Mouse (Mus musculus): Measurements from ENCODE around the gene Creb5. TPM values are rescaled to one million over a fixed set of nuclear protein-coding genes. Genes with fewer than 3 reads are reported as not detected.

The Creb5 gene
- polyA plus RNA-seq, 1 experiment from 2014 or later = 0.28 TPM

DNA sequence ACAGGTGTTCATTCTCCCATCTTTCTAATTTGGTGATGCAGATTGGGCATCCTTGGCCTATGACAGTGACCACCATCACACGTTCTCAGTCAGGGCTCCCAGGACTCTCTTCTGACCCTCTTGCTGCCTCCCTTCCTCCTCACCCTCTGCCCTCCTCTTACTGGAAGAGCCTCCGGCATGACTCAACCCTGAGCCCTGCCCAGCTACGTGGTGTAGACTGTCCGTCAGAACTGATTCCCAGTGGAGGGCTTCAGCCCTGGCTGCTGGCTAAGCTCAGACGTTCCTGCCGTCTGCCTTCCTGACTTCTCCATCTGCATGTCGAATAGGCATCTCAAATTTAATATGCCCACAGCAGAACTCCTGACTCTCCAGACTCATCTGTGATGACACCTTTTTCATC lies 275.5 kb downstream of the Creb5 start:
- no peak overlapping the region for H3K4me3 ChIP-seq (replicated peaks)
- H3K9me3 ChIP-seq (replicated peaks) = no peaks in the 10 kb centered on the region
- no peak overlapping the region for H3K4me2 ChIP-seq
- no peaks in the 10 kb centered on the region for H3K4me1 ChIP-seq (replicated peaks)
- no peak for DNase-seq
- no peak overlapping the region for H3K27ac ChIP-seq
- H3K27me3 ChIP-seq = no peaks in the 10 kb centered on the region
- no peak overlapping the region for H3K9ac ChIP-seq
- WGBS (ENCODE audit: insufficient replicate concordance) = 55% methylated on average over 7 of the region's 7 CpGs
- no peaks in the 10 kb centered on the region for H3K36me3 ChIP-seq
- no peak for ATAC-seq (ENCODE audit: low read depth)

DNA sequence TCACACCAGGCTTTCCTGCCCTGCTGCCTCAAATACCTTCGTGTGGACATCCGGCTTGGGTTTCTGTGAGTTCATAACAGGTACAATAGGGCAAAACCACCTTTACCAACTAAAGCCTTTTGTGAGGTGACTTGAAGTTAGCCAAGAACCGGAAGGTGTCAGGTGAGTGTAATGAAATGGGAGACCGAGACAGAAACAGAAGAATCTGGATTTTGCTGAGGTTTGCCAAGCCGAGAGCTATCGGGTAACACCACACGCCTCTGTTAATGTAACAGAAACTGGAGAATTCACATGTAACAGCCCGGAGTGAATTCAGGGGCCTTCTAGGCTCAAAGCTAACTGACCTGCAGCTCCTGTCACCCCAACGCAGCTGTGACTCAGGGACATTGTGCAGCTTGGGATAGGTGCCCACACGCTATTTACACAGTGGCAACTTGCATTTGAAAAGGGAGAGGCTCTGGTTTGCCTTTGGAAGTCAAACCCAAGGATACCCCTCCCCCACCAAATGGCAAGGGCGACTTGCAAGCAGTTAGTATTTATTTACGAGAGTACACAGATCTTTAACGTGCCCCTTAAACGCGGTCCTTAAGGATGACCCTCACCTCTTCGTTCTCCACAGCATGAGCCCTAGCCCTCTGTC lies 276.6 kb downstream of the Creb5 start:
- no peak overlapping the region for H3K4me3 ChIP-seq (replicated peaks)
- no peaks in the 10 kb centered on the region for H3K4me1 ChIP-seq (replicated peaks)
- DNase-seq (no peak), ATAC-seq (ENCODE audit: low read depth) (no peak)
- 71% methylated on average over 16 of the region's 16 CpGs for WGBS (ENCODE audit: insufficient replicate concordance)
- H3K9me3 ChIP-seq (replicated peaks) = no peaks in the 10 kb centered on the region
- H3K27ac ChIP-seq = no peak overlapping the region
- no peak overlapping the region for H3K9ac ChIP-seq
- H3K36me3 ChIP-seq = no peaks in the 10 kb centered on the region
- no peak overlapping the region for H3K4me2 ChIP-seq
- no peaks in the 10 kb centered on the region for H3K27me3 ChIP-seq

DNA sequence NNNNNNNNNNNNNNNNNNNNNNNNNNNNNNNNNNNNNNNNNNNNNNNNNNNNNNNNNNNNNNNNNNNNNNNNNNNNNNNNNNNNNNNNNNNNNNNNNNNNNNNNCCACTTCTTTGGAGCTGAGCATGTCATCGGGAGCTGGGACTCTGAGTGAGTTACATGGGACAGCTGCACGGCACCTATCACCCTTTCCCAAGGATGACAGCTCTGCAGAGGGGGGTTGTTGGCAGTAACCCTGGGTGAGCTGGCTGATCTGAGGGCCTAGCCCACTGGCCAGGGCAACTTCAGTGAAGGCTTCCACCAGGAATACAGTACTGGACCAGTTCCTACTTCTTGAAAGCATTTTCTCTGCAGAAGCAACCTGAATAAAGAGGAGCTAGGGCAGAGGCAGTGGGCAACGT lies 282.4 kb downstream of the Creb5 start:
- H3K9me3 ChIP-seq (replicated peaks) = no peaks in the 10 kb centered on the region
- H3K4me2 ChIP-seq = no peak overlapping the region
- H3K4me1 ChIP-seq (replicated peaks) = no peaks in the 10 kb centered on the region; the same call in 1 of the 2 replicates
- 55% methylated on average over 3 of the region's 3 CpGs for WGBS (ENCODE audit: insufficient replicate concordance)
- DNase-seq = no peak
- no peak overlapping the region for H3K27ac ChIP-seq
- no peak for ATAC-seq (ENCODE audit: low read depth)
- no peak overlapping the region for H3K4me3 ChIP-seq (replicated peaks)
- no peaks in the 10 kb centered on the region for H3K27me3 ChIP-seq
- H3K9ac ChIP-seq = no peak overlapping the region
- H3K36me3 ChIP-seq = no peaks in the 10 kb centered on the region

DNA sequence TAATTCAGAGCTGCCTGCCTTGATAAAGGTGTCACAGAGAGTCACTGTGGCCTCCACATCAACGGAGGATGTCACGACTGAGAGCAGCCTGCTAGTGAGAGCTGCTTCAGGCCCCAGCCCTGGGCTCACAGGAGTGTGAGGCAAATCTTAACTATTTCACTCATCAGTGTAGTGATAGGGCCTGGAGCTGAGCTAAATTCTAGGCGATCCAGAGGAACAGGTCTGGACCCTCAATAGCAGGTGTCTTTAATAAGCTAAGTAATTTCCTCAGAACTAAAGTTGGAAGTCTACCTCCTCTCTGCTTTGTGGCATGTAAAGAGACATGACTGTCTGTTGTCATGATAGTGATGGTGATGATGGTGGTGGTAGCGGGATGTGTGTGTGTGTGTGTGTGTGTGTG lies 283.8 kb downstream of the Creb5 start:
- Histone ChIP-seq H3K4me2 (no peak overlapping the region), H3K4me1 (replicated peaks) (no peaks in the 10 kb centered on the region; the same call in 1 of the 2 replicates), H3K9me3 (replicated peaks) (no peaks in the 10 kb centered on the region), H3K27ac (no peak overlapping the region), H3K4me3 (replicated peaks) (no peak overlapping the region), H3K9ac (no peak overlapping the region), H3K36me3 (no peaks in the 10 kb centered on the region), H3K27me3 (no peaks in the 10 kb centered on the region)
- DNase-seq (no peak), ATAC-seq (ENCODE audit: low read depth) (no peak)
- WGBS (ENCODE audit: insufficient replicate concordance) = 63% methylated on average over 4 of the region's 4 CpGs

DNA sequence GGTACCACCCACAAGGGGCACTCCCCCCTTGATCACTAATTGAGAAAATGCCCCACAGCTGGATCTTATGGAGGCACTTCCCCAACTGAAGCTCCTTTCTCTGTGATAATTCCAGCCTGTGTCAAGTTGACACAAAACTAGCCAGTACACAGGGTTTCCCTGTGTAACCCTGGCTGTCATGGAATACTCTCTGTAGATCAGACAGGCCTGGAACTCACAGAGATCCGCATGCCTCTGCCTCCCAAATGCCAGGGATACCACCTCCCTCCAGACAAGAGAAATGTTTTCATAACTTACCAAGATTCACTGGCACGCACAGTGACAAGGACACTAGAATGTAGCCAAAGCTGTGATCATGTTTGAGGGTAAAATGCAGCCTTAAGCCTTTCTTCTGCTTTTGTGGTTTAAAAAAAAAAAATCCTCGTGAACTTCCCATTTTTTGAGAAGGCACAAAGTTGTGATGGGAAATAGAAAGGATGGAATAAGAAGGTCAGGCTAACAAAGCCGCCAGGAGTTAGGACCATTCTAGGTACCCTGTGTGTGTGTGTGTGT lies 284.6 kb downstream of the Creb5 start:
- Histone ChIP-seq H3K4me2 (no peak overlapping the region), H3K9me3 (replicated peaks) (no peaks in the 10 kb centered on the region), H3K27me3 (no peaks in the 10 kb centered on the region), H3K4me1 (replicated peaks) (no peaks in the 10 kb centered on the region; the same call in 1 of the 2 replicates), H3K27ac (no peak overlapping the region), H3K9ac (no peak overlapping the region), H3K4me3 (replicated peaks) (no peak overlapping the region), H3K36me3 (no peaks in the 10 kb centered on the region)
- ATAC-seq (ENCODE audit: low read depth) = no peak
- DNase-seq = no peak
- 34% methylated on average over 4 of the region's 4 CpGs for WGBS (ENCODE audit: insufficient replicate concordance)

DNA sequence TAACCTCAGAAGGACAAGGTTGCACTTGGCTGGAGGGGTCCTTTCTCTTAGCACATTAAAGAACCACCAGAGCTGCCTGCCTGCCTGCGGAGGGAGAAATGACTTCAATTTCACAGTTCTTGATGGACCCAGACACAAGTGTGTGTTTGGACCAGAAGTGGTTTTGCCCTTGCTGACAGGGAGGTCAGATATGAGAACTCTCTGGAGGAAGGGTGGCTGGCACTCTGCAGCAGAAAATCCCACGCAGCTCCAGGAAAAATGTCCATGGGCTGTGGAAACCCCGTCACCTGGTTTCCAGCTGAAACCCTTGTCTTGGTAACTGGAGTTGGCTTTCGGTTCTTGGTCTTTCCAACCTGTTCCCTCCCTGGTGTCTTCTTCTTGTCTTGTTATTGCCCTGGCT lies 285.4 kb downstream of the Creb5 start:
- Histone ChIP-seq H3K4me1 (replicated peaks) (no peaks in the 10 kb centered on the region; the same call in 1 of the 2 replicates), H3K4me3 (replicated peaks) (no peak overlapping the region), H3K4me2 (no peak overlapping the region), H3K9me3 (replicated peaks) (no peaks in the 10 kb centered on the region), H3K27ac (no peak overlapping the region), H3K9ac (no peak overlapping the region), H3K36me3 (no peaks in the 10 kb centered on the region), H3K27me3 (no peaks in the 10 kb centered on the region)
- 51% methylated on average over 4 of the region's 4 CpGs for WGBS (ENCODE audit: insufficient replicate concordance)
- ATAC-seq (ENCODE audit: low read depth) = no peak
- DNase-seq = no peak

DNA sequence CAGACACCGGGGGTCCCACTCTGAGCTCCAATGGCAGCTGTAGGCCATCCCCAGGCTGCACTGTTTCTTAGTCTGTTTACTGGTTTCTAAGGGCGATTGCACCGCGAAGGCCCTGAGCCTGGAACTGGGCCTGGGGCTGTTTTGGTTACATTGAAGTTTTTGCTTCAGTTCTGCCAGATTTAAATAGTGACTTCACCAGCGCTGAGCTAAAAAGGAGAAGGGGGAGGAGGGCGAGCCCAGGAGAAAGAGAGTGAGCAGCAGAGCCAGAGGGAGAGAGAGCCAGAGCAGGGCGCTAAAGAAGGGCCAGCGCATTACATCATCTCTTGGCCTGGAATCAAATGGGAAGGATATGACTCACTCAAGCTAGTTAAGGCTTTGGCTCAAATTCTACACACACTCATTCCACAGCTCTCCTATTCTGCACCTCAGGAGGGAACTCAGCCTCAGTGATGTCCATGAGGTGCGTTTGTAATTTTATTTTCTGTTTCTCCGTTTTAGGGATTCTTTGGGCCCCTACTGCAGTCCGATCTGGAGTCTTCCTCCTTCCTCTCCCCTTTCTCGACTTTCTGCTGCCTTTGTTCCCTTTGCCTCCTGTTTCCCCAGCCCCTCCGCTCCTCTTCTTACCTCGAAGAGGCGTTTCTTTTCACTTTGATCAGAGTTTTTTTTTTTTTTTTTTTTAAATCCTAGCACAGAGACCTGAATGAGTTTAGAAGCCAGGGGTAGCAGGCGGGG lies 286.1 kb downstream of the Creb5 start:
- Histone ChIP-seq H3K4me3 (replicated peaks) (peak overlapping the region; percentile 11; the same call in 1 of the 2 replicates), H3K4me2 (peak overlapping the region; percentile 45), H3K27ac (no peak overlapping the region), H3K4me1 (replicated peaks) (no peaks in the 10 kb centered on the region; the same call in 1 of the 2 replicates), H3K9me3 (replicated peaks) (no peaks in the 10 kb centered on the region), H3K27me3 (no peaks in the 10 kb centered on the region), H3K36me3 (no peaks in the 10 kb centered on the region), H3K9ac (peak overlapping the region; percentile 26; the same call in 1 of the 2 replicates)
- no peak for DNase-seq
- WGBS (ENCODE audit: insufficient replicate concordance) = 9% methylated on average over 15 of the region's 16 CpGs
- ATAC-seq (ENCODE audit: low read depth) = peak; percentile 48; the same call in 1 of the 2 replicates

DNA sequence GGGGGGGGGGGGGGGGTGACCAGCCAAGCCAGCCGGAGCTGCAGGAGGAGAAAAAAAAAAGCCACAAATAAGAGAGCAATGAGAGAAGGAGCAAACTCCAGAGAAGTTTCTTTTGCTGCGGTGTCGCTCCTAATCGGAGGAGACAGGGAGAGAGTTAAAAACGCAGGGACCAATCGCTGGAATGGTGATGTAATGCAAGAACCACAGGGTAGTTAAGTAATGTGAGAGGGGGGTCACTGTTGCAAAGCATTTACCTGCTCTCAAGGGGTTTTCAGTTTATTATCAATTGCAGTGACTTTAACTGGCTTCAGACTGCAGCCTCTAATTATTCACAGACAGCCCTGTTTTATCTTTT lies 286.6 kb downstream of the Creb5 start:
- no peaks in the 10 kb centered on the region for H3K27me3 ChIP-seq
- no peaks in the 10 kb centered on the region; the same call in 1 of the 2 replicates for H3K4me1 ChIP-seq (replicated peaks)
- H3K27ac ChIP-seq = no peak overlapping the region
- no peak for ATAC-seq (ENCODE audit: low read depth)
- H3K4me3 ChIP-seq (replicated peaks) = no peak overlapping the region
- no peaks in the 10 kb centered on the region for H3K9me3 ChIP-seq (replicated peaks)
- DNase-seq = no peak
- H3K9ac ChIP-seq = no peak overlapping the region
- no peaks in the 10 kb centered on the region for H3K36me3 ChIP-seq
- WGBS (ENCODE audit: insufficient replicate concordance) = 10% methylated on average over 6 of the region's 6 CpGs
- H3K4me2 ChIP-seq = peak overlapping the region; percentile 45; the same call in 1 of the 2 replicates

DNA sequence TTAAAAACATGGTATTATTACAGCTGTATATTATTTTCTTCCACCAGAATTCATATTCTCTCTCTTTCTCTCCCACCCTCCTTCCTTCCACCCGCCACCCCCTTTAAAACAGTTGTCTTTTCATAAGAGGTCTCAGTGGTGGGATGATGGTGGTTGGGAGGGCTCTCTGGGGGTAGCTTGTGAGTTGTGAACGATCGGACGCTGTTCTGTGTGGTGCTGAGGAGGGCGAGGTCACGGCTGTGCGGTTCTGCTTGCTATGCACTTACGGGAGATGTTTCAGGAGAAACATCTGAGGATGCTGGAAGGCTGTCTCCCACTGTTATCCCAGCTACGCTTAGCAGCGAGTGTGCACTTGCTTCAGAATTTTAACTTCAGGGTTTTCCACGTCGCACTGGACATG lies 287.0 kb downstream of the Creb5 start:
- Histone ChIP-seq H3K4me3 (replicated peaks) (no peak overlapping the region), H3K9me3 (replicated peaks) (no peaks in the 10 kb centered on the region), H3K27ac (no peak overlapping the region), H3K27me3 (no peaks in the 10 kb centered on the region), H3K4me2 (no peak overlapping the region), H3K4me1 (replicated peaks) (no peaks in the 10 kb centered on the region; the same call in 1 of the 2 replicates), H3K9ac (no peak overlapping the region), H3K36me3 (no peaks in the 10 kb centered on the region)
- DNase-seq (no peak), ATAC-seq (ENCODE audit: low read depth) (no peak)
- 63% methylated on average over 12 of the region's 12 CpGs for WGBS (ENCODE audit: insufficient replicate concordance)

DNA sequence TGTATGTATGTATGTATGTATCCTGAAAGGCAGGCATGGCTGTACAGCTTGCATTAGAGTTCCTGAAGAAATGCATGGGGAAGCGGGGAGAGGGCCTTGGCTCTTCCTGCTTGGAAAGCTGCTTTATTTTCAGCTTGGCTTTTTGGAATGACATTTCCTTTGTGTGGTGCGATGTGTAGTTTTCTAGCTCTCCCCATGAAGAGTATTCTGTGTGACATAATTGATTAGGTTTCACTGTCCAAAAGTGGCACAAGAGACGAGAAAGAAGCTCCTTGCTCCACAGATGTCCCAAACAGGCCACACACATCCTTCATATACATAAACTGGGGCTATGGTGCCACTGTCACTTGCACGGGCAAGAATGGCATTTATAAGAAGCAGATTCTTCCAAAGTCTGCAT lies 288.1 kb downstream of the Creb5 start:
- no peaks in the 10 kb centered on the region; the same call in 1 of the 2 replicates for H3K4me1 ChIP-seq (replicated peaks)
- DNase-seq = no peak
- H3K4me3 ChIP-seq (replicated peaks) = no peak overlapping the region
- H3K36me3 ChIP-seq = no peaks in the 10 kb centered on the region
- no peak overlapping the region for H3K9ac ChIP-seq
- H3K9me3 ChIP-seq (replicated peaks) = no peaks in the 10 kb centered on the region
- H3K4me2 ChIP-seq = no peak overlapping the region
- 57% methylated on average over 4 of the region's 4 CpGs for WGBS (ENCODE audit: insufficient replicate concordance)
- no peaks in the 10 kb centered on the region for H3K27me3 ChIP-seq
- ATAC-seq (ENCODE audit: low read depth) = no peak
- H3K27ac ChIP-seq = no peak overlapping the region

DNA sequence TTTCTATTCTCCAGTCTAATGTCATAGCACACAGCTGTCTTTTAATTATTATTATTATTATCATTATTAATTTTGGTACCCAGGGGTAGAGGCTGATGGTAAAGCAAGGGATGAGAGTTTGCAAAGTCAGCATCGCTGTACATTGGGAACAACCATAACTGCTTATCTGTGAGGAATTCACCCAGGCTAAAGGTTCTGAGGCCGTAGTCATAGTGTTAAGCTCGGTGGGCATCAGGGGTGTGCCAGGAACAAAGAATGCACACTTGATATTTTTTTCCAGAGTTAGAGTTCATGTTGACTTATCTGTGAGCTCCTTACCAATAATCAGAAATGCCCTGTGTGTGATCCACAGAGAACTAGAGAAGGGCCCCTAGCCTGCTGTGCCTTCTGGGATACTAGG lies 288.8 kb downstream of the Creb5 start:
- Histone ChIP-seq H3K9ac (no peak overlapping the region), H3K4me3 (replicated peaks) (no peak overlapping the region)
- 78% methylated on average over 3 of the region's 3 CpGs for WGBS (ENCODE audit: insufficient replicate concordance)

More for the DNA sequence above, 288.8 kb downstream of the Creb5 start:
- Histone ChIP-seq H3K4me1 (replicated peaks) (no peaks in the 10 kb centered on the region; the same call in 1 of the 2 replicates), H3K27me3 (no peaks in the 10 kb centered on the region), H3K36me3 (no peaks in the 10 kb centered on the region), H3K9me3 (replicated peaks) (no peaks in the 10 kb centered on the region), H3K4me2 (no peak overlapping the region), H3K27ac (no peak overlapping the region)
- ATAC-seq (ENCODE audit: low read depth) (no peak), DNase-seq (no peak)

Measured in liver, embryonic 13.5 days (tissue).